Mouse (Mus musculus): ENCODE results near the gene Tgm2.

DNA sequence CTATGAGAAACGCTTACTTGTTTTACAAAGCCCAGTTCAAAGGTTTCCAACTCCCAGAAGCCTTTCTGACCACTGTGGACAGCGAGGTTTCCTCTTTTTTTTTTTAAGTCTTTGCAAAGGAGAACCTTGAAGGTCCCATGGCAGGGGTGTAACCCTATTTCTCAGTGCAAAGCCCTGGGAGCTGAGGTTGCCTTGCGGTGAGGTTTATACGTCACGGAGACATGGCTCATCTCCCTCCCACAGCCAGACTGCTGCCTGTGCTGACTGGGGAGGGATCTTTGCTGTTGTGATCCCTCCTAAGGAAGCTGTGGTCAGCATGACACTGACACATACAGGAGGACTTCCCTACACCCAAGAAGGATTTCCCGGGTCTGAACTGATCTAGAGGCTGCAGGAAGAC is 13.2 kb downstream of the Tgm2 start:
- no peak for TF ChIP-seq POLR2A (IDR thresholded peaks at IDR 0.05; ENCODE audit: low read depth, low read length)
- TF ChIP-seq CTCF (IDR thresholded peaks at IDR 0.05; ENCODE audit: extremely low read depth, insufficient read length, insufficient replicate concordance, low read depth, low read length), result no peak

Data from small intestine, adult 2 months (tissue).